Mouse (Mus musculus): ENCODE data around the gene Ubac1. TPM values are rescaled to one million over a fixed set of nuclear protein-coding genes. Genes with fewer than 3 reads are reported as not detected.

The Ubac1 gene
- polyA plus RNA-seq, 1 experiment: 65.1 TPM

DNA sequence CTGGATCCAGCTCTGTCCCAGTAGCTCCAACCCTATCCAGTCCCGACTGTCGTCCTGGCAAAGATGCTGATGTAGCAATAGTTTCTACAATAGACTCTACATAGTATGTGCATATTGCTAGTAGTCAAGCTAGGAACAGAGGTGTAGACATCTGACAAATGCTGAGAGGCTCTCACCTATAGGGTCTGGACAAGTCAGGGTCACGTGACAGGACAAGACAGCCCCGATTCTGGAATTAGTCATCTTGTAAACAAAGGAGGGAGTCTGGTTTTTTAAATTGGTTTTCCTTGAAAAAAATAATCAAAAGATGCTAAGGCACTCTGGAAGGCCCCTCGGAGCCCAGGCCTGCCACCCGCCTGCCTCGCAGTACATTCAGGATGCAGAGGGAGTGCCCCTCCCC, 35.5 kb upstream of the Ubac1 start:
- H3K4me3 ChIP-seq (ENCODE audit: control insufficient read depth, low read depth, low read length): no peak overlapping the region
- no peaks in the 10 kb centered on the region for H3K36me3 ChIP-seq (ENCODE audit: control insufficient read depth, insufficient read depth, low read length)
- TF ChIP-seq POLR2A (IDR thresholded peaks at IDR 0.05; ENCODE audit: control insufficient read depth, low read depth, low read length) (no peak), CTCF (IDR thresholded peaks at IDR 0.05; ENCODE audit: control insufficient read depth, insufficient read depth, insufficient replicate concordance, low read depth, low read length) (no peak)
- H3K27me3 ChIP-seq (ENCODE audit: control insufficient read depth, insufficient read depth, low read length): no peaks in the 10 kb centered on the region
- no peaks in the 10 kb centered on the region for H3K4me1 ChIP-seq (ENCODE audit: control insufficient read depth, insufficient read depth, low read length)
- H3K27ac ChIP-seq (ENCODE audit: control insufficient read depth, insufficient read depth, low read depth, low read length): no peak overlapping the region

DNA sequence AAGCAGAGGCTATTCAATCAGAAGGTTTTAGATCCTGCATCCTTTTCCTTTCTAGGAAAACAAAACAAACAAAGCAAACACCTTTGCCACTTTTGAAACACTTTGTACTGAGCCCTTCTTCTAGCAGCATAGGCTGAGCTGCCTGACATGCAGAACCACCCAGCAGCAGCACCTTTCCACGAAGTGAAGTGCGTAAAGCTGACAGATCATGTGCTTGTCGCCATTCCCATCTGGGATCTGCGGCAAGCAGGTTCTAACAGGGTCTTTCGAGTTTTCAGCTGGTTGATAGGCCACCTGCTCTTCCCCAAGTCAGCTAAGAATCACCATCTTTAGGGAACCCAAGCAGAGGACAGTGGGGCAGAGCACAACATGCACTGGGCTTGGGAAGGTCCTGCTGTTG, 34.7 kb upstream of the Ubac1 start:
- Histone ChIP-seq H3K27me3 (ENCODE audit: control insufficient read depth, insufficient read depth, low read length) (no peaks in the 10 kb centered on the region), H3K4me1 (ENCODE audit: control insufficient read depth, insufficient read depth, low read length) (no peaks in the 10 kb centered on the region), H3K36me3 (ENCODE audit: control insufficient read depth, insufficient read depth, low read length) (no peaks in the 10 kb centered on the region), H3K4me3 (ENCODE audit: control insufficient read depth, low read depth, low read length) (no peak overlapping the region), H3K27ac (ENCODE audit: control insufficient read depth, insufficient read depth, low read depth, low read length) (no peak overlapping the region)
- TF ChIP-seq CTCF (IDR thresholded peaks at IDR 0.05; ENCODE audit: control insufficient read depth, insufficient read depth, insufficient replicate concordance, low read depth, low read length) (no peak), POLR2A (IDR thresholded peaks at IDR 0.05; ENCODE audit: control insufficient read depth, low read depth, low read length) (no peak)

DNA sequence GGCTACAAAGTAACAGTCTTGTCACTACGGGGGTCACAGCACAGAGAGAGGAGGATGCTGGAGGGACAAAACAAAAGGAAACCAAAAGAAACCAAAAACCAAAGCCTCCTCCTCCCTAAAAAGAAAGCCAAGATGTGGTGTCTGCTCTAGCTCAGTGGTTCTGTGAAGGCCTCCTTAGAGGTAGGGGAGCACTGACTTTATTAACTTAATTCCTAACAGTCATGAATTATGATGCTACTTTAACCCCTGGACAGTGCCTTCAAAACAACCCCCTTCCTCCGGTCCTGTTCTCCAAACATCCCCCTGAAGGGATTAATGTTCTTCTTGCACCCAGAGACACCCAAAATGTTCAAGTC, 34.2 kb upstream of the Ubac1 start:
- Histone ChIP-seq H3K4me3 (ENCODE audit: control insufficient read depth, low read depth, low read length) (no peak overlapping the region), H3K27me3 (ENCODE audit: control insufficient read depth, insufficient read depth, low read length) (no peaks in the 10 kb centered on the region), H3K27ac (ENCODE audit: control insufficient read depth, insufficient read depth, low read depth, low read length) (no peak overlapping the region), H3K4me1 (ENCODE audit: control insufficient read depth, insufficient read depth, low read length) (no peaks in the 10 kb centered on the region), H3K36me3 (ENCODE audit: control insufficient read depth, insufficient read depth, low read length) (no peaks in the 10 kb centered on the region)
- TF ChIP-seq POLR2A (IDR thresholded peaks at IDR 0.05; ENCODE audit: control insufficient read depth, low read depth, low read length) (no peak), CTCF (IDR thresholded peaks at IDR 0.05; ENCODE audit: control insufficient read depth, insufficient read depth, insufficient replicate concordance, low read depth, low read length) (no peak)

DNA sequence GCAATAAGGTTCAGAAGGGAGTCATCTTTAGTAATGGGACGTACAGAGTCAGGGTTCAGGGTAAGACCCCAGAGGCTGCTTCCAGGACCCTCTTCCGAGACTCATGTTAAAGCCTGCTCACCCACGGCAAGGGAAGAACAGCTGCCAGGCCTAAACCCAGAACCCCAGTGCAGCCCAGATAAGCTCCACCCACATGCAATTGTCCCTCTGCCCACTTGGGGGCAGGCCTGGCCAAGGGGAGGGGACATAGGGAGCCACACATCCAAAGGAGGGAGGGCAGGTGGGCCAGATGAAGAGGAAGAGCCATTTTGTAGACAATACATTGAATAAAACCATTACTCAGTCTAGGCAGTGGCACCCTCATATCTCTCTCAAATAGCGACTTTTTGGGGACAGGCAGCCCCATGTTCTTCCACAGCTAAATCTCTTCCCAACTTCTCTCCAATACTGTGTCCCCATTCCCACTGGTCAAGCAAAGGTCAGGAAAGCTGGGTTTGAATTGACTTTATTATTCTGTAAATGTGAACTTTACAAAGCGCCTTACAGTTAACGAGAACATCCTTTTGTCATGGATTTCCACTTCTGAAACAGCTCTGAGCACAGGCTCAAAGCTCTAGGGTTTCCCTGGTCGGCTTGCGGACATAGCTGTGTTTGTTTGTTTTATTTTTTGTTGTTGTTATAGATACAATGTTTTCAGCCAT, 33.6 kb upstream of the Ubac1 start:
- TF ChIP-seq POLR2A (IDR thresholded peaks at IDR 0.05; ENCODE audit: control insufficient read depth, low read depth, low read length) (no peak), CTCF (IDR thresholded peaks at IDR 0.05; ENCODE audit: control insufficient read depth, insufficient read depth, insufficient replicate concordance, low read depth, low read length) (peak; percentile 83)
- no peak overlapping the region for H3K27ac ChIP-seq (ENCODE audit: control insufficient read depth, insufficient read depth, low read depth, low read length)
- H3K36me3 ChIP-seq (ENCODE audit: control insufficient read depth, insufficient read depth, low read length): no peaks in the 10 kb centered on the region
- H3K4me3 ChIP-seq (ENCODE audit: control insufficient read depth, low read depth, low read length): no peak overlapping the region
- no peaks in the 10 kb centered on the region for H3K27me3 ChIP-seq (ENCODE audit: control insufficient read depth, insufficient read depth, low read length)
- no peaks in the 10 kb centered on the region for H3K4me1 ChIP-seq (ENCODE audit: control insufficient read depth, insufficient read depth, low read length)

DNA sequence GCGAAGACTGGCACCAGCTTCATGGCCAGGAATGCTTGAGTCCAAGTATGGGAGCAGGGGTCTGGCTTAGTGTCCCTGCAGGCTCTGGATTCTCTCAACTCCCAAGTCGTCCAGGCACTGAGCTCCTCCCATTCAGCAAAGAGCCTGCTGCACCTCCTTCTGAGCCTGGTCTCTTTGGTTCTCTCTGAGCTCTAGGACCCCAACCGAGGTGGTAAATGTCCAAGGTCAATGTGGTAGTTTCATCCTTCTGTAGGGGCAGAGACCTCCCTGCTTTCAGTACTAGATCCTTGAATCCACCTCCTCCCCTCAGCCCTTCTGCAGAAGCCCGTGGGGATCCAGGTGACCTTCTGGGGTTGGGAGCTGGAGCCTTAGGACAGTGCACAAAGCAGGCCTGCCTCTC, 31.3 kb upstream of the Ubac1 start:
- Histone ChIP-seq H3K27ac (ENCODE audit: control insufficient read depth, insufficient read depth, low read depth, low read length) (no peak overlapping the region), H3K4me1 (ENCODE audit: control insufficient read depth, insufficient read depth, low read length) (no peaks in the 10 kb centered on the region), H3K27me3 (ENCODE audit: control insufficient read depth, insufficient read depth, low read length) (no peaks in the 10 kb centered on the region), H3K4me3 (ENCODE audit: control insufficient read depth, low read depth, low read length) (no peak overlapping the region), H3K36me3 (ENCODE audit: control insufficient read depth, insufficient read depth, low read length) (no peaks in the 10 kb centered on the region)
- TF ChIP-seq POLR2A (IDR thresholded peaks at IDR 0.05; ENCODE audit: control insufficient read depth, low read depth, low read length) (no peak), CTCF (IDR thresholded peaks at IDR 0.05; ENCODE audit: control insufficient read depth, insufficient read depth, insufficient replicate concordance, low read depth, low read length) (no peak)

DNA sequence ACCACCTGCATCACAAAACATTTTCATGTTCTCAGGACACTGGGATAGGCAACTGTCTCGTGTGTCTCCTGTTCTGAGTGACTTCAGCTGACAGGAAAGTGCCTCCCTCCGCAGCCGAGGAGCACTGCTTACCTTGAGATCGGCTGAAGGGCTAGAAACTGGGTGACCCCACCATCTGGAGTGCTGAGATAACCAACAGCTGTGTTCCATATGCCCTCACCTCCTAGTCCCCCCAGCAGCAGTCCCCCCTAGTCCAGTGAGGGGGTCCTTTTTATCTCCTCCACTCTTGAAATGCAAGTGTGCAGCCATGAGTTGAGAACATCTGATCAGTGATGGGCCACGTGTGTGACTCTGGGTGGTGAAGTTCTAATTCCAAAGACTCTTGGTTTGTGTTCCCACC, 27.3 kb upstream of the Ubac1 start:
- H3K27ac ChIP-seq (ENCODE audit: control insufficient read depth, insufficient read depth, low read depth, low read length): no peak overlapping the region
- H3K4me1 ChIP-seq (ENCODE audit: control insufficient read depth, insufficient read depth, low read length): no peaks in the 10 kb centered on the region
- H3K36me3 ChIP-seq (ENCODE audit: control insufficient read depth, insufficient read depth, low read length): no peaks in the 10 kb centered on the region
- H3K27me3 ChIP-seq (ENCODE audit: control insufficient read depth, insufficient read depth, low read length): no peaks in the 10 kb centered on the region
- no peak overlapping the region for H3K4me3 ChIP-seq (ENCODE audit: control insufficient read depth, low read depth, low read length)
- TF ChIP-seq CTCF (IDR thresholded peaks at IDR 0.05; ENCODE audit: control insufficient read depth, insufficient read depth, insufficient replicate concordance, low read depth, low read length): no peak
- TF ChIP-seq POLR2A (IDR thresholded peaks at IDR 0.05; ENCODE audit: control insufficient read depth, low read depth, low read length): no peak

DNA sequence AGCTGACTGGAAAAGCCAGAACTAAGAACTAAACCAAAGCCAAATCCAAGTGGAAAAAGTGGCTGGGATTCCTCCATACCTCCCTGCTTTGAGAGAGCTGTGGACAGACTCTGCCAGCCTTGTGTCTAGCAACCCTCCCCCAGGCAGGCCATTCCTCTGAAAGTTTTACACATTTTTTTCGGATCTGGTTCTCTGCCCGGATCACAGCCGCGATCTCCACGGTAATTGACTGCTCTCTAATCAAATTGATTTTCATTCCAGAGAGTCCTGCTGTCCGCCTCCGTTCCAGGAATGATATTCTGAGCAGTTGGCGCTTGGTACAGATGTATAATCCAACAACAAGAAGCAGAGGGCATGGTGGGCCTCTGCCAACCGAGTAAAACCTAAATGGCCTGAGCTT, 22.7 kb upstream of the Ubac1 start:
- Histone ChIP-seq H3K27me3 (ENCODE audit: control insufficient read depth, insufficient read depth, low read length) (no peaks in the 10 kb centered on the region), H3K4me3 (ENCODE audit: control insufficient read depth, low read depth, low read length) (no peak overlapping the region), H3K4me1 (ENCODE audit: control insufficient read depth, insufficient read depth, low read length) (no peaks in the 10 kb centered on the region), H3K27ac (ENCODE audit: control insufficient read depth, insufficient read depth, low read depth, low read length) (no peak overlapping the region), H3K36me3 (ENCODE audit: control insufficient read depth, insufficient read depth, low read length) (no peaks in the 10 kb centered on the region)
- TF ChIP-seq CTCF (IDR thresholded peaks at IDR 0.05; ENCODE audit: control insufficient read depth, insufficient read depth, insufficient replicate concordance, low read depth, low read length) (no peak), POLR2A (IDR thresholded peaks at IDR 0.05; ENCODE audit: control insufficient read depth, low read depth, low read length) (no peak)

DNA sequence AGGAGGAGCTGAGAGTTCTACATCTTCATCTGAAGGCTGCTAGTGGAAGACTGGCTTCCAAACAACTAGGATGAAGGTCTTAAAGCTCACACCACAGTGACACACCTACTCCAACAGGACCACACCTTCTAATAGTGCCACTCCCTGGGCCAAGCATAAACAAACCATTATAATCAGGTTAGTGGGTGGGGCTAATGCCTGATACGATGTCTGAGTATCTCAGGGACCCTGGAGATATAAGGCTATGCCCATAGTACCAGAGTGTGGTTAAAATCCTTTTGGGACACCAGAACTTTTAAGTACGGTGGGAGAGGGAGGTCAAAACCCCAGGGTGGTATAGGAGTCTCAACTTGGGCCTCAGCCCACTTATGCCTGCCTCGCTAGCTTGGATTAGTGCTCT, 21.1 kb upstream of the Ubac1 start:
- Histone ChIP-seq H3K36me3 (ENCODE audit: control insufficient read depth, insufficient read depth, low read length) (no peaks in the 10 kb centered on the region), H3K4me1 (ENCODE audit: control insufficient read depth, insufficient read depth, low read length) (no peaks in the 10 kb centered on the region), H3K27me3 (ENCODE audit: control insufficient read depth, insufficient read depth, low read length) (no peaks in the 10 kb centered on the region), H3K27ac (ENCODE audit: control insufficient read depth, insufficient read depth, low read depth, low read length) (no peak overlapping the region), H3K4me3 (ENCODE audit: control insufficient read depth, low read depth, low read length) (no peak overlapping the region)
- TF ChIP-seq POLR2A (IDR thresholded peaks at IDR 0.05; ENCODE audit: control insufficient read depth, low read depth, low read length): no peak
- no peak for TF ChIP-seq CTCF (IDR thresholded peaks at IDR 0.05; ENCODE audit: control insufficient read depth, insufficient read depth, insufficient replicate concordance, low read depth, low read length)
